Mouse (Mus musculus) E14TG2a.4 (cell line): ENCODE data around the gene Csnk1g1.

Experiments used
- CTCF ChIP-seq: conservative IDR thresholded peaks from 2 replicates; pipeline ENCODE4 v1.5.1; 2014; ENCODE audit warnings: low read length
- NANOG ChIP-seq: IDR thresholded peaks from 2 replicates; pipeline ENCODE4 v1.6.1; 2014; ENCODE audit warnings: borderline replicate concordance, low read length, mixed read lengths
- POU5F1 ChIP-seq: IDR thresholded peaks from 2 replicates; pipeline ENCODE4 v1.6.1; 2014; ENCODE audit warnings: low read length, borderline replicate concordance

GRCm38 (mm10) chr9:66068056-66068455, 159.3 kb downstream of the Csnk1g1 start:
- TF ChIP-seq CTCF (no peak), POU5F1 (no peak), NANOG (no peak)
